Mouse (Mus musculus): ENCODE measurements around the gene Zc3h7b.
"Not testable (repeated sequence)": the region's sequence is repeated elsewhere in the genome, so short reads cannot be mapped to it uniquely, and the experiment has no call there.

Gene Zc3h7b

DNA sequence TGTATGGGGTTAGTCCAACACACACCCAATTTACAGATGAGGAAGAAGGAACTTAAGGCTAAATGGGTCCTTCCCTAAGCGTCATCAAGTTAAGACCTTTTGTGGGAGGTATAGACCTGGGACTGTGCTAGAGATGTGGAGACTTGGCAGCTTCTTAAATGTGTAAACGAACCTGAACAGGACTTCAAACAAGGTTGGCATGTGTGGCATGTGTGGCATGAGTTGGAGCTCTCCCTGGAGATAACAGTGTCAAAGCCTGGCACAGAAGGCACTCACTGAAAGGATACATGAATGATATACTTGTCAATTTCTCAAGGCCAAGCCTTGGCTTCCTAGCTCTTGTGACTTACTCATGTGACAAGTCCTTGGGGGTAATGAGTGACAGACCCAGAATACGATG lies 5.6 kb upstream of the Zc3h7b start:
- no peak for DNase-seq (ENCODE audit: low spot score)

DNA sequence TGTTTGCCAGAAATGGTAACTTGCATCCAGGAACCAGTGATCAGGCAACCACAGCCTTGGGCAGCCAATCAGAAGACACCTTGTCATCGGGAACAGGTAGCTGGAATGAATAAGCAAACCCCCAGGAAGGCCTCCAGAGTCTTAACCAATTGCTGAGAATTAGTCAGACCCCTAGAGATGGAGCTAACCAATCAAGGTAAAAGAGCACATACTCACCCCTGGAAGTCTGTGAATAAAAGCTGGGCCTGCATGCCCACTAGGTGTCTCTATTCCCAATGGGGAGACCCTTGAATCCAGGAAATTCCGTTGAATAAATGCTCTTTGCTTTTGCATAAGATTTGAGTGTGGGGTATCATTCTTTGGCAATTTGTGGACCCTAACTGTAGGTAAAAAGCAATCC lies 4.9 kb upstream of the Zc3h7b start:
- no peak for DNase-seq (ENCODE audit: low spot score)

- DNase-seq (ENCODE audit: low spot score), result not testable (repeated sequence)
These were observed 2.5 kb upstream of the Zc3h7b start for GRCm38 (mm10) chr15:81742368-81742767.

DNA sequence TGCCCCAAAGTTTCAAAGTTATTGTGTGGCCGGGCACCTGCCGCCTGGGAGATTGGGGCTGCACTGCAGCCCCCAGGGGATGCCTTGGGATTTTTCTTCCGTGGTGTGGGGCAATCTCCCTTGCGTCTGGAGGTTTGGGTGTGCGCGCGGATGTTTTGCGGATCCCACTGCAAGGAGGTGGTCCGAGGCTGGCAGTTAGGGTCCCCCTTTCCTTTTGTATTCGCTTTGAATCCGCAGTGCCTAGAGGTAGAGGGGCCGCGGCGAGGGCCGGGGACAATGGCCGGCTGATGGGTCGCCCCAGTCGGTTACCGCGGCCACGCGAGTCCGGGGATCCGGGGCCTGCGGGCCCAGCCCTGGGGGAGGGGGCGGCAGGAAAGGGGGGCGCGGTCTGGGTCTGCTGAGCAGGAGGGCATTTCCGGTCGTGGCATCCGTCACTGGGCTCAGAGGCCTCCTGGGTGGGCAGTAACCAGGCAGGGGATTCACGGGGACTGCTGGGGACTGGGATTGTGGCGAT lies 801 bp downstream of the Zc3h7b start:
- peak; percentile 66 for DNase-seq (ENCODE audit: low spot score)

DNA sequence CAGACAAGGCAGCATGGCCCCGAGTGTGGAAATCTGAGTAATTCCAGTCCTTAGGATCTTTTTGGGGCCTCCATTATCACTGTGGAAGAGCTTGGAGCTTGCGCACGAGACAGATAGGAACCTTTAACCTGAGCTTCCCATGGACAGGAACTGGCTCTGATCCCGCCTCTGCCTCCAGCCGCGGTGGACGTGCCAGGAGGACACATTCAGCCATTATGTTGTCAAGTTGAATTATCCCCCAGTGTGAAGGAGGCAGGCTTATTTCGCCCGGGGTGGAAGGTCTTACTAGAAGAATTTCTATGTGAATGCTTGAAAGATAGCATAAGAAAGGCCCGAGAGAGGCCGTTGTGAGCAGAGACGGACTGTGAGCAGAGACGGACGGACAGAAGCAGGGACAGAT lies 4.9 kb downstream of the Zc3h7b start:
- no peak for DNase-seq (ENCODE audit: low spot score)

- no peak for DNase-seq (ENCODE audit: low spot score)
These were observed 8.8 kb downstream of the Zc3h7b start for GRCm38 (mm10) chr15:81753669-81754068.

DNA sequence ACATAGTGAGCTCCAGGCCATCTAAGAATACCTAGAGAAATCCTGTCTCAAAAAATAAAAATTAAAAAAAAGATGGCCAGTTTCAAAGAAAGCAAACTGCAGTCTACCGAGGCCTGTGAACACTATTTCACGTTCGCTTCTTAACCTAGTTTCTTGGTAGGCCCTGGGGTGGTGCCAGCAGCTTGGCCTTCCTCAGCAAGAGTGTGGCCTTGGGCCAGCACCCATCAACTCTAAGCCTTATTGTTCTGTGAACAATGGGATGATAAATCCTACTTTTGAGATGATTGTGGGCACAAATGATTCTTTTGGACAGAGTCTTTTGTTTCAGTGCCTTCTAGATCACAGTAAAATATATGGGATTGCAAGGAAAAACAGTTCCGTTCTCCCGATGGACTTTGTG lies 13.8 kb downstream of the Zc3h7b start:
- no peak for DNase-seq (ENCODE audit: low spot score)

- DNase-seq (ENCODE audit: low spot score), result no peak
These were observed 14.7 kb downstream of the Zc3h7b start for GRCm38 (mm10) chr15:81759542-81759941.

GRCm38 (mm10) chr15:81760361-81761079 lies 15.7 kb downstream of the Zc3h7b start:
- no peak for DNase-seq (ENCODE audit: low spot score)

- no peak for DNase-seq (ENCODE audit: low spot score)
These were observed 16.5 kb downstream of the Zc3h7b start for GRCm38 (mm10) chr15:81761381-81761780.

DNA sequence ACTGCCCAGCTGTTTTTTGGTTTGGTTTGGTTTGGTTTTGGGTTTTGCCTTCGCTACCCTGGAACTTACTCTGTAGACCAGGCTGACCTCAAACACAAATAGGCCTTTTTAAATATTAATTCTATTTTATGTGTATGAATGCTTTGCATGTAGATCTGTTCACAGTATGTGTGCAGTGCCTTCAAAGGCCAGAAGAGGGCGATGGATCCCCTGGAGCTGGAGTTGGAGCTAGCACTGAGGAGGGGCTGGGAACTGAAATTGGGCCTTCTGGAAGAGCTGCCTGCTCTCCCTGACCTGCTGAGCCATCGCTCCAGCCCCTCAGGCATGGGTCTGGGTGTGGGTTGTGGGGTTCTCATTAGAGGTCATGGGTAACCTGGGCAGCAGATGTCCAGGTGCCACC lies 17.1 kb downstream of the Zc3h7b start:
- no peak for DNase-seq (ENCODE audit: low spot score)

- no peak for DNase-seq (ENCODE audit: low spot score)
These were observed 19.7 kb downstream of the Zc3h7b start for GRCm38 (mm10) chr15:81764573-81764972.

GRCm38 (mm10) chr15:81765651-81766050 lies 20.8 kb downstream of the Zc3h7b start:
- DNase-seq (ENCODE audit: low spot score), result no peak

DNA sequence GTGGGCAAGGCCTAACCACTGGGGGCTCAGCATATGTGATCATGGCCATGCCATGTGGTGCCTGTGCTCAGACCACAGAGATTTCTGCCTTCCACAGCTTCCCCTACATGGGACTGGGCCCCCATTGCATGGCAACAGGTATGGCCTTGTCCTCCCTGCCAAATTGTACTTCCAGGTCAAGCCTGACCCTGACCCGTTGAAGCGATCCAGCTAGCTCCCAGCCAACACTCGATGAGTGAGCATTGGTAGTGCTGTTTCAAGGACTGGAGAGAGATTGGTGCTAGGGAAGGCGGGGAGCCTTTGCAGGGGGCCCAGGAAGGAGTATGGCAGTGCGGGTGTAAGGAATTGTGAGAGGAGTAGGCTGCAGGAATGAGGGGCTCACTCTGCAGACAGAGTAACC lies 21.6 kb downstream of the Zc3h7b start:
- DNase-seq (ENCODE audit: low spot score), result no peak

GRCm38 (mm10) chr15:81769037-81769436 lies 24.2 kb downstream of the Zc3h7b start:
- DNase-seq (ENCODE audit: low spot score), result no peak

- DNase-seq (ENCODE audit: low spot score), result no peak
These were observed 27.7 kb downstream of the Zc3h7b start for GRCm38 (mm10) chr15:81772431-81773120.

GRCm38 (mm10) chr15:81774505-81775171 lies 29.8 kb downstream of the Zc3h7b start:
- DNase-seq (ENCODE audit: low spot score), result no peak

GRCm38 (mm10) chr15:81776631-81777422 lies 32.0 kb downstream of the Zc3h7b start:
- DNase-seq (ENCODE audit: low spot score), result no peak

DNA sequence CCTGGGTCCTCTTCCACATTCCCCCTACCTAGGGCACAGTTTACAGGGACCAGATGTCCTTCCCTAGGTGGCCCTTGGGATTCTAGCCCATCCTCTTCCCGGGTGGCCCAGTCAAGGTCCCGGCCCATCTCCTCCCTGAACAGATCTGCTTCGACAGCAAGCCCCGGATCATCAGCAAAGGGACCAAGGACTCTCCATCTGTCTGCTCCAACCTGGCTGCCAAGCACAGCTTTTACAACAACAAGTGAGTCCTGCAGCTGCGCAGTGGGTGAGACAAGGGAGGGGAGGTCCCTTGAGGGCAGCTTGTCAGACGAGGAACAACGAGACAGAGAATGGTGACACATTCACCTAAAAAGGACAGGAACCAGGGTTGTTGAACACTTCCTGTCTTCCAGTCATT lies 37.0 kb downstream of the Zc3h7b start:
- no peak for DNase-seq (ENCODE audit: low spot score)

DNA sequence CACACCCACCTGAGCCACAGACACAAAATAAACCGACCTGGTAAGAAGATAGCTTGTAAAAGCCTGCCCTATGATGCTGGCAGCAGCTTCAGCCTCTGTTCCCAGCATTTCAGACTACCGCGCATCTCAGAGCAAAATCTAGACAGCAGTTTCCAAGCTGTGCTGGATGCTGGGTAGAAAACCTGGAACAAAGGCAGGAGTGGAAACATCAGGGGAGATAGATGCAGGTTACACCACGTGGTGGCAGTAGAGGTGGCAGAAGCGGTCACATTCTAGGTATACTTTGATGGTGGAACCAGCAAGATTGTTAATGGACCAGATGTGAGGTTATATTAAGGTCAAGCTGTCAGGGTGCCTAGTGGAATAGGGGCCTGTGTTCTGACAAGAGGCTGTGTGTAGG lies 39.9 kb downstream of the Zc3h7b start:
- DNase-seq (ENCODE audit: low spot score), result no peak

GRCm38 (mm10) chr15:81785701-81786100 lies 40.8 kb downstream of the Zc3h7b start:
- no peak for DNase-seq (ENCODE audit: low spot score)

- no peak for DNase-seq (ENCODE audit: low spot score)
These were observed 42.7 kb downstream of the Zc3h7b start for GRCm38 (mm10) chr15:81787525-81787924.

Measured in ovary, postnatal 14 days (tissue).